Mouse (Mus musculus) lung, embryonic 14.5 days (tissue): ENCODE measurements at regions not wholly inside any gene's neighbourhood (a gene's known extent, or its start where the extent isn't known, plus 50 kb on each side); places are given as distances from the start of the nearest gene placed in this dataset.

Experiments
- ATAC-seq: fragments of 200-750 bp; cut with Nextera tagmentation; 2 replicates; pipeline ENCODE4 v1.8.0; 2017; ENCODE audit warnings: mild to moderate bottlenecking, moderate TSS enrichment, moderate library complexity; ENCODE audit not compliant: insufficient read depth
- DNase-seq: peaks from one replicate; pipeline ENCODE4 v3.0.0-alpha.2; 2015
- H3K27ac ChIP-seq: fragments of 300-500 bp; sonication (generic); 2 replicates; pipeline ENCODE4 v1.5.1; 2014; ENCODE audit warnings: low read depth, mild to moderate bottlenecking, moderate library complexity
- H3K27me3 ChIP-seq: fragments of 300-500 bp; sonication (generic); 2 replicates; pipeline ENCODE4 v1.6.1; 2014; ENCODE audit warnings: low read length, control low read depth; ENCODE audit not compliant: insufficient read depth
- H3K36me3 ChIP-seq: fragments of 300-500 bp; sonication (generic); 2 replicates; pipeline ENCODE4 v1.6.1; 2014; ENCODE audit warnings: control low read depth; ENCODE audit not compliant: insufficient read depth
- H3K4me1 ChIP-seq: fragments of 300-500 bp; sonication (generic); 2 replicates; pipeline ENCODE4 v1.6.1; 2014; ENCODE audit warnings: antibody characterized with exemption, control low read depth; ENCODE audit not compliant: insufficient read depth
- H3K4me2 ChIP-seq: fragments of 300-500 bp; sonication (generic); 2 replicates; pipeline ENCODE4 v1.6.1; 2014; ENCODE audit warnings: mild to moderate bottlenecking
- H3K4me3 ChIP-seq: fragments of 300-500 bp; sonication (generic); 2 replicates; pipeline ENCODE4 v1.5.1; 2014; ENCODE audit warnings: low read depth, low read length
- H3K9ac ChIP-seq: fragments of 300-500 bp; sonication (generic); 2 replicates; pipeline ENCODE4 v1.6.1; 2014
- H3K9me3 ChIP-seq: fragments of 300-500 bp; sonication (generic); 2 replicates; pipeline ENCODE4 v1.6.1; 2016; ENCODE audit warnings: low read depth, low read length, control low read depth
- CTCF ChIP-seq: IDR thresholded peaks from 2 replicates; pipeline ENCODE4 v1.5.1; 2016; ENCODE audit warnings: antibody characterized with exemption, low read depth
- WGBS: fragments of 180-500 bp; shearing (Covaris S2); extraction: QIAGEN DNeasy Blood & Tissue Kit; methylation state at CpG from one replicate; pipeline ENCODE4 v1.1.7; 2014; 5-methylcytosine and 5-hydroxymethylcytosine counted together

DNA sequence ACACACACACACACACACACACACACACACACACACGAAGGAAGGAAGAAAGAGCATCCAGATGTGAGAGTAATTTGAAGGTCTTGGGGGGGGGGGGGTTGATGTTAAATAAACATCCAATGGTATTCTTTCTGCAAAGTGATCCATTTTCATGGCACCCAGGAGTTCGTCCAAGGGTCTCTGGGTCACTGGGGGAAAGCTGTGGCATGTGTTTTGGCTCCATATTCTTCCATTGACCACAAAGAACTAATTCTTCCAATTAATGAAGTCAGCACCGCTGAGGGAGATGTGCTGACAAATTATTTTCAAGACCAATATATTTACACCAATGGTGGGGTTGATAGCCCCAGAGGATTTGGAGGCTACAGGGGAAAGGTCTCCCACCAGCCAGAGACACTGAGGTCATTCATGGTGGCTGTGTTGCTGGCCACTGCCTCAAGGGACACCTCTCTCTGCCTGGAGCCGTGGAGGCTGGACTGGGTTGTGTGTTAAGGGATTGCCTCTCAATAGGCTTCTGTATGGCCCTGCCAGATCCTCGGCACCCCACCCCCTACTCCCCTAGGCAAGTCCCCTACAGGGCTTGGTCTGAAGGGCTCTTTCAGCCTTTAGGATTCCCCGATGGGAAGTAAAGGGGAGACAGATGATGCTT is 99.1 kb upstream of the Pkdcc start:
- Histone ChIP-seq H3K27me3 (no peaks in the 10 kb centered on the region), H3K4me2 (no peak overlapping the region), H3K9me3 (no peaks in the 10 kb centered on the region), H3K9ac (no peak overlapping the region), H3K36me3 (no peaks in the 10 kb centered on the region), H3K4me1 (peaks cover 26% of the 10 kb centered on the region; the same call in 1 of the 2 replicates), H3K4me3 (no peak overlapping the region), H3K27ac (peak overlapping the region; percentile 64; the same call in 1 of the 2 replicates)
- 18% methylated on average over 6 of the region's 6 CpGs for WGBS
- TF ChIP-seq CTCF, result no peak
- peak; percentile 62 for DNase-seq
- ATAC-seq, result peak; percentile 45

DNA sequence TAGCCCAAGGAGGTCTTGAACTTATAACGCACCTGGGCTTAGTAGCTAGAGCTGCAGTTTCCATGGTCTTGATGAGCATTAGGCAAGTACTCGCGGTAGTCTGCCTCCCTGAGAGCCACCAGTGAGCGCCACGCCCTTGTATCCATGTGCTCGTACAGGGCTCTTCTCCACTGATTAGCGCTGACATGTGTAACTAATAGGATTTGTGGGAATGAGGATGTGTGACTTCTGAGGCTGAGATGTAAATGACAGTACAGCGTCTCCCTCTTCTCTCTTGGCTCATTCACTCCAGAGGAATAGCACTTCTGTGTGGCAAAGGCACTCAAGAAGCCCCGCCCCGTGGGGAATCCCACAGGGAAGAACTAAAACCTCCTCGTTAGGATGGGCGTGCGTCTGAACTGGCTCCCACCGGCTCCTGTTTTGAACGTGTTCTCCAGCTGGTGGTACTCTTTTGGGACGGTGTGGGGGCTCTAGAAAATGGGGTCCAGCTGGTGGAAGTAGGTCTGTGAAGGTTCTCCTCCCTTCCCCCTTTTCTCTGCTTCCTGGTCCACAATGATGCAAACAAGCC is 94.3 kb upstream of the Pkdcc start:
- Histone ChIP-seq H3K4me3 (no peak overlapping the region), H3K27ac (no peak overlapping the region), H3K9me3 (no peaks in the 10 kb centered on the region), H3K4me2 (no peak overlapping the region), H3K4me1 (peaks cover 35% of the 10 kb centered on the region), H3K36me3 (no peaks in the 10 kb centered on the region), H3K27me3 (no peaks in the 10 kb centered on the region), H3K9ac (no peak overlapping the region)
- no peak for TF ChIP-seq CTCF
- ATAC-seq (no peak), DNase-seq (no peak)
- 49% methylated on average over 16 of the region's 16 CpGs for WGBS

DNA sequence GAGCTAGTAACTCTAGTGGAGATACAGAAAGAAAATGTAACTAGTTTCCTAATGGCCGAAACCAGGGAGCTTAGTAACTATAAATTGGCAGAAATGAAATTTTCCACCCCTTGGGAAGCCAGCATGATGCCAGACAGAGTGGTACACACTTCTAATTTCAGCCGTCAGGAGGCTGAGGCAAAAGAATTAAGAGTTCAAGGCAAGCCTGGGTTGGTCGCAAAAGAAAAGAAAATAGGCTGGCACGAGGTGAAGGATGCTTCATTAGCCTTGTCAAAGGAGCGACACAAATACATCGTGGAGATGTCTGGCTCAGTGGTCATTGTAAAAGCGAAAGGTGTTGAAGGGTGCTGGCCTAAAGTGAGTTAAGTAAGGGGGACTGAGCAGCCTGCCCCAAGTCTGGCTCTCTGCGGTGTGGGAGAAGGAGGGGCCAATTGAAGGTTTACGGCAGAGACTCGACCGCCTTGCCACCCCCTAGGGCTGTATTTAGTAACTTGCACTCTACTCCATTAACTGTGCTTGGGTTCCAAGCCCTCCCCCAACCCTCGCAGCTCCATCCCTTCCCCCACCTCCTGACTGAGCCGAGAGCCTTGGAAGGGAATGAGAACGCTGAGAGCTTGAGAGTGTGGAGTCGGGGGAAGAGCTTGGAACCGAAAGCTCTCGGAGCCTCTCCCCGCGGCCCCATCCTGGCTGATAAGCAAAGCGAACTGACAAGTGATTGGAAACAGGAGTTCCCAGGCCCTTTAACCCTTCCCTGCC is 92.4 kb upstream of the Pkdcc start:
- peak; percentile 93 for DNase-seq
- whole genome bisulfite sequencing, result 7% methylated on average over 20 of the region's 20 CpGs

DNA sequence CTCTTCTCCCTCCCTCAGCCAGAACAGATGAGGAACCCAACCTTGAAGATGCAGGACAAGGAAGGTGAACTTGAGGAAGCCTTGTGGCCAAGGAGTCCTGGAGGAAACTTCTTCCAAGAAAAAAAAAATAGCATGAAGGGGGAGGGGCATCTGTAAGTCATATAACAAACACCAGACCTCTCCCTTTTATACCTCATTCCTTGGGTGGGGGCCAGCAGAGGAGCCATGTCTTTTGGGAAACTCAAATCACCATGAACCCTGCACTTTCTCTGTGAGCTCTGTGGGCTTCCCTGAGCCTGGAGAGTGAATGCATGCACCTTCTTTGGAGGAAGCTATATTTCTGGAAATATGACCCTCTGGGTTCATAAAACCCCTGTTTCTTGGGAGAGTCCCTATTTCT is 90.0 kb upstream of the Pkdcc start:
- no peaks in the 10 kb centered on the region for H3K36me3 ChIP-seq
- ATAC-seq (no peak), DNase-seq (peak; percentile 70)
- no peak overlapping the region for H3K4me3 ChIP-seq
- H3K27ac ChIP-seq, result peak overlapping the region; percentile 30; the same call in 1 of the 2 replicates
- H3K4me1 ChIP-seq, result peaks cover 32% of the 10 kb centered on the region
- no peak overlapping the region for H3K4me2 ChIP-seq
- no peak for TF ChIP-seq CTCF
- H3K9ac ChIP-seq, result no peak overlapping the region
- no peaks in the 10 kb centered on the region for H3K27me3 ChIP-seq
- H3K9me3 ChIP-seq, result no peaks in the 10 kb centered on the region

More for the DNA sequence above, 92.4 kb upstream of the Pkdcc start:
- H3K9me3 ChIP-seq, result no peaks in the 10 kb centered on the region
- H3K36me3 ChIP-seq, result no peaks in the 10 kb centered on the region
- TF ChIP-seq CTCF, result peak; percentile 13; the same call in 1 of the 2 replicates
- peak; percentile 94 for ATAC-seq
- no peaks in the 10 kb centered on the region for H3K27me3 ChIP-seq
- H3K9ac ChIP-seq, result peak overlapping the region; percentile 35; the same call in 1 of the 2 replicates
- peak overlapping the region; percentile 60 for H3K4me2 ChIP-seq
- H3K4me1 ChIP-seq, result peaks cover 32% of the 10 kb centered on the region
- peak overlapping the region; percentile 84 for H3K27ac ChIP-seq
- H3K4me3 ChIP-seq, result peak overlapping the region; percentile 22

DNA sequence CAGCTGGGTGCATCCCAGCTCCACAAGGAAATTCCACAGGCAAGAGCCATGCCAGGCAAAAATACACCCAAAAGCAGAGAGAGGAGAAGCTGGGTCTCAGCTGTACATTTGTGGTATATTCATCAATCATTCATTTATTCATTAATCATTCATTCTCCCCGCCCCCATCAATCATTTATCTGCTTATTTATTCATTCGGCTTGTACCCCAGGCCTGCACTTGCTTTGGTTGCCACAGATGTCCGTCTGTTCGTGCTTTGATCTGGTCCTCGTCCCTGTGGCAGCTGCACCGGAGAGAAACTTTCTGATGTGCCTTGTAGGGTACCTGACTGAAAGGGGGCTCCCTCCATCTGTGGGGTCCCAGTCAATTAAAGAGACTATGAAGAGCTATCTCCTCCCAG is 87.2 kb upstream of the Pkdcc start:
- Histone ChIP-seq H3K27me3 (no peaks in the 10 kb centered on the region), H3K4me1 (peaks cover 14% of the 10 kb centered on the region), H3K27ac (no peak overlapping the region), H3K4me2 (no peak overlapping the region), H3K9me3 (no peaks in the 10 kb centered on the region), H3K36me3 (no peaks in the 10 kb centered on the region), H3K4me3 (no peak overlapping the region), H3K9ac (no peak overlapping the region)
- 60% methylated on average over 6 of the region's 6 CpGs for WGBS
- DNase-seq, result no peak
- TF ChIP-seq CTCF, result no peak
- ATAC-seq, result no peak

DNA sequence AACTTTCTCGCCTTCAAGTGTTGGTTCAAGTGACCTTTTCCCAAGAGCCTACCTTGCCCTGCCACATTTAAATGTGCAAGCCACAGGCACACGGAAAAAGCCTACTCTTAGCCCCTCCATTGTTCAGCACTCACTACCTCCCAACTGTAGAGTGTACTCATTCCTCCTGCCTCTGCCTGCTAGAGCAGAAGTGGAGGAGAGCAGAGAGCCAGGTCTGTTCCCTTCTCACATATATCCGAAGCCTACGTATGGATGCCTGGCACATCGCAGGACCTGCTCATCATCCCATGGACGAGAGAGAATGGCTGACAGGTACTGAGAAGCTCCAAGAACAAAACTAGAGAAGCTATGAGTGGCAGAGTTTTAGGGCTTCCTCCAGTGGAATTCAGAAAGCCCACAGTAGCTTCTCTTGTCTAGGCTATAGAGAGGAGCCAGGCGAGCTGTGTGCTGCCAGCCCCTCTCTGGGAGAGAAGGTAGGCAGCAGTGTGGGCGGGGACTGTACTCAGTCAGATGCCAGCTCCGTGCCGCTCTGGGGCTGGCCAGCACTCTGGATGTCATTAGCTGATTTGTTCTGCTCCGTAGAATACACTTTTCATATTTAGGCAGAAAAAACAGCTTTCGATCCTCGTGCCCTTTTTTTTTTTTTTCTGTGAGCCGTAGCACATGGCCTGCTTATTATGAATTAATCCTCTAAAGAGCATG is 86.1 kb upstream of the Pkdcc start:
- H3K27ac ChIP-seq, result no peak overlapping the region
- H3K4me1 ChIP-seq, result peaks cover 10% of the 10 kb centered on the region; the same call in 1 of the 2 replicates
- H3K27me3 ChIP-seq, result no peaks in the 10 kb centered on the region

DNA sequence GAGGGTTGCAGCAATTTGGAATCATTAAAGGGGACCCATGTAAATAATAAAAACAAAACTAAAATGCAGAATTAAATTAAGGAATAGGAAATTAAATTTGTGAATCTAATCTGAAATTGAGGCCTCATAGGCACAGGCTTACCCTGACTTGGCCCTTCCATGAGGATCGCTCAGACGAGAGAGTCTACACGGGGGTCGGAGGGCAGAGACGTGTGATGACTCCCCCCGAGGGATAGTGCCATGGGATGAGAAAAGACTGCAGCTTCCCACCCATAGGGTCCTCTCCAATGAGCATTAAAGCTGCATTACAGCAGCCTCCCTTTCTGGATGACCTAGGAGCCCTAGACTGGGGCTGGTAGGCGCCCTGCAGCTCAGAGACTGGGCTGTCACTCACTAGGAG is 85.4 kb upstream of the Pkdcc start:
- Histone ChIP-seq H3K27me3 (no peaks in the 10 kb centered on the region), H3K4me1 (peaks cover 7% of the 10 kb centered on the region; the same call in 1 of the 2 replicates), H3K4me2 (no peak overlapping the region), H3K9ac (no peak overlapping the region), H3K27ac (no peak overlapping the region), H3K9me3 (no peaks in the 10 kb centered on the region), H3K4me3 (no peak overlapping the region), H3K36me3 (no peaks in the 10 kb centered on the region)
- no peak for DNase-seq
- 78% methylated on average over 7 of the region's 7 CpGs for WGBS
- no peak for ATAC-seq
- TF ChIP-seq CTCF, result no peak

More for the DNA sequence above, 86.1 kb upstream of the Pkdcc start:
- TF ChIP-seq CTCF, result no peak
- DNase-seq (no peak), ATAC-seq (no peak)
- no peaks in the 10 kb centered on the region for H3K9me3 ChIP-seq
- H3K4me3 ChIP-seq, result no peak overlapping the region
- H3K36me3 ChIP-seq, result no peaks in the 10 kb centered on the region
- 55% methylated on average over 14 of the region's 14 CpGs for WGBS
- H3K4me2 ChIP-seq, result no peak overlapping the region
- H3K9ac ChIP-seq, result no peak overlapping the region
